Mouse (Mus musculus): ENCODE results near the gene Mylk2. TPM values are rescaled to one million over a fixed set of nuclear protein-coding genes. Genes with fewer than 3 reads are reported as not detected.

Gene Mylk2
- total and polyA plus RNA-seq, 3 experiments: not detected

DNA sequence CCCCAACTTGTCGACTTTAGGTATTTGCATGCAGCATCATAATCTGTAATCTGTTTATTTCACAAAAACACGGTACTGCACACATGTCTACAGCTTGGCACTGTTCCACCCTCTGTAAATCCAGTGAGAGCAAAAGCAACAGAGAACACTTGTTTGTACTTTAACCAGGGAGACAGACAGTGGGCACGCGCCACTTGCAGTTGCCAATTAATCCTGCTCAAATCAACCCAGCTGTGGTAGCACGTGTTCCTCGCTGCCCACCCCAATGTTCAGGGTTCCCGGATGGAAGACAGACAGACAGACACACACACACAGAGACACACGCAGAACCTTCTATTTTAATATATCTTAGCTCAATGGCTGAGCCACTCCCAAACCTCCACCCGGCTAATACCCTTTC lies 15.3 kb upstream of the Mylk2 start:
- DNase-seq (ENCODE audit: low read depth, low spot score): no peak
- Histone ChIP-seq H3K9ac (ENCODE audit: control insufficient read depth, low read depth, low read length, poor library complexity, severe bottlenecking) (no peak overlapping the region), H3K4me3 (ENCODE audit: control insufficient read depth in 1 of 2, insufficient read depth in 1 of 2, low read depth in 2 of 2, low read length in 2 of 2) (no peak overlapping the region), H3K9me3 (replicated peaks; ENCODE audit: insufficient read depth, low read length) (no peaks in the 10 kb centered on the region), H3K4me1 (ENCODE audit: control insufficient read depth in 1 of 2, insufficient read depth in 2 of 2, low read length in 2 of 2) (no peaks in the 10 kb centered on the region), H3K79me2 (ENCODE audit: control insufficient read depth, insufficient read depth, low read length, poor library complexity) (no peaks in the 10 kb centered on the region), H3K27ac (ENCODE audit: control insufficient read depth, low read depth, low read length) (no peak overlapping the region), H3K27me3 (ENCODE audit: control insufficient read depth in 1 of 2, insufficient read depth in 2 of 2, low read length in 2 of 2) (no peaks in the 10 kb centered on the region), H3K36me3 (ENCODE audit: control insufficient read depth in 1 of 2, insufficient read depth in 2 of 2, low read length in 2 of 2) (peaks cover 0 to 8% of the 10 kb centered on the region in 2 experiments; a peak in 2 of 4 replicates)
- TF ChIP-seq E2F4 (IDR thresholded peaks at IDR 0.05; ENCODE audit: borderline replicate concordance, low read depth, low read length): no peak
- TF ChIP-seq BHLHE40 (IDR thresholded peaks at IDR 0.05; ENCODE audit: borderline replicate concordance, low read depth, low read length): no peak
- no peak for TF ChIP-seq CHD1 (IDR thresholded peaks at IDR 0.05; ENCODE audit: low read depth, low read length)
- TF ChIP-seq GABPA (IDR thresholded peaks at IDR 0.05; ENCODE audit: low read depth, low read length): no peak
- no peak for TF ChIP-seq MAX (IDR thresholded peaks at IDR 0.05; ENCODE audit: low read length)
- TF ChIP-seq MAFK (IDR thresholded peaks at IDR 0.05; ENCODE audit: borderline replicate concordance, low read depth, low read length): no peak
- TF ChIP-seq MAZ (IDR thresholded peaks at IDR 0.05; ENCODE audit: low read depth, low read length): no peak
- no peak for TF ChIP-seq ZKSCAN1 (IDR thresholded peaks at IDR 0.05; ENCODE audit: low read depth, low read length)
- TF ChIP-seq UBTF (IDR thresholded peaks at IDR 0.05; ENCODE audit: borderline replicate concordance, insufficient read depth, low read depth, low read length): no peak
- no peak for TF ChIP-seq MXI1 (IDR thresholded peaks at IDR 0.05; ENCODE audit: low read depth, low read length)
- TF ChIP-seq POLR2AphosphoS5 (IDR thresholded peaks at IDR 0.05; ENCODE audit: borderline replicate concordance, low read depth, low read length): no peak
- TF ChIP-seq CTCF (IDR thresholded peaks at IDR 0.05 in 2 of 3, conservative IDR thresholded peaks at IDR 0.05 in 1 of 3; ENCODE audit: control insufficient read depth in 1 of 3, insufficient read depth in 1 of 3, low read depth in 2 of 3, low read length in 3 of 3, poor library complexity in 1 of 3, severe bottlenecking in 1 of 3): no peak
- TF ChIP-seq KAT2A (conservative IDR thresholded peaks at IDR 0.05; ENCODE audit: low read depth, low read length): no peak
- TF ChIP-seq TAL1 (IDR thresholded peaks at IDR 0.05; ENCODE audit: low read length): no peak
- TF ChIP-seq SIN3A (IDR thresholded peaks at IDR 0.05; ENCODE audit: low read length): no peak
- no peak for TF ChIP-seq RCOR1 (IDR thresholded peaks at IDR 0.05; ENCODE audit: low read depth, low read length)
- no peak for TF ChIP-seq NELFE (IDR thresholded peaks at IDR 0.05; ENCODE audit: low read depth, low read length)
- no peak for TF ChIP-seq ELF1 (IDR thresholded peaks at IDR 0.05; ENCODE audit: low read depth, low read length)

DNA sequence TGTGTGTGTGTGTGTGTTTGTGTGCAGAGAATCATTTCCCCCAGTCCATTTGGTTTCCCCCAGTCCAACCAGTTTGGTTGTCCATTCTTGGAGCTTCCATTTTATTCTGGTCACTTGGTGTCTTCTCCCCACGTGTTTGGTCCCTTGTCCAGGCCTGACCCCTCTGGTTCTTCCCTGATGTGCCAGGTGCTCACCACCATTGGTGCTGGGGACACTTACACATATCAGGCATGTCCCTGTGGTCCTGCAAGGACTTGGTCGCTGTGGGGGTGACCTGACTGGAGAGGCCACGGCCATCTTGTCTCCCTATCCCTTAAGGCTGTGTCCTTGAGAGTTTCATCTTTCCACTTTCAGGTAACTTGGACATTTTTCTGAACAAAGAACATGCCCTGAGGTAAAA lies 14.2 kb upstream of the Mylk2 start:
- Histone ChIP-seq H3K27ac (ENCODE audit: control insufficient read depth, low read depth, low read length) (no peak overlapping the region), H3K9ac (ENCODE audit: control insufficient read depth, low read depth, low read length, poor library complexity, severe bottlenecking) (no peak overlapping the region), H3K4me1 (ENCODE audit: control insufficient read depth in 1 of 2, insufficient read depth in 2 of 2, low read length in 2 of 2) (no peaks in the 10 kb centered on the region), H3K27me3 (ENCODE audit: control insufficient read depth in 1 of 2, insufficient read depth in 2 of 2, low read length in 2 of 2) (no peaks in the 10 kb centered on the region), H3K4me3 (ENCODE audit: control insufficient read depth in 1 of 2, insufficient read depth in 1 of 2, low read depth in 2 of 2, low read length in 2 of 2) (no peak overlapping the region), H3K36me3 (ENCODE audit: control insufficient read depth in 1 of 2, insufficient read depth in 2 of 2, low read length in 2 of 2) (peaks cover 0 to 5% of the 10 kb centered on the region in 2 experiments; a peak in 2 of 4 replicates), H3K79me2 (ENCODE audit: control insufficient read depth, insufficient read depth, low read length, poor library complexity) (no peaks in the 10 kb centered on the region), H3K9me3 (replicated peaks; ENCODE audit: insufficient read depth, low read length) (no peaks in the 10 kb centered on the region)
- TF ChIP-seq MEF2A (IDR thresholded peaks at IDR 0.05; ENCODE audit: extremely low read depth, insufficient replicate concordance, low read depth, low read length, poor library complexity, severe bottlenecking) (no peak), USF1 (IDR thresholded peaks at IDR 0.05; ENCODE audit: low read depth, low read length) (no peak), POLR2A (IDR thresholded peaks at IDR 0.05; ENCODE audit: control insufficient read depth in 1 of 2, insufficient read depth in 1 of 2, low read depth in 1 of 2, low read length in 2 of 2, poor library complexity in 1 of 2) (no peak), MAFK (IDR thresholded peaks at IDR 0.05; ENCODE audit: borderline replicate concordance, low read depth, low read length) (no peak), CHD1 (IDR thresholded peaks at IDR 0.05; ENCODE audit: low read depth, low read length) (no peak), POLR2AphosphoS2 (IDR thresholded peaks at IDR 0.05; ENCODE audit: low read length) (no peak)
- no peak for DNase-seq (ENCODE audit: low read depth, low spot score)
